Mouse (Mus musculus) liver, embryonic 13.5 days (tissue): ENCODE data around the gene Urb1. TPM values are rescaled to one million over a fixed set of nuclear protein-coding genes. Genes with fewer than 3 reads are reported as not detected.

Source experiments
- ATAC-seq: fragments of 200-750 bp; cut with Nextera tagmentation; 2 replicates; pipeline ENCODE4 v1.8.0; 2017; ENCODE audit warnings: low read depth, mild to moderate bottlenecking, moderate number of reproducible peaks, moderate library complexity
- DNase-seq: peaks from one replicate; pipeline ENCODE4 v3.0.0; 2022
- H3K27ac ChIP-seq: fragments of 300-500 bp; sonication (generic); 2 replicates; pipeline ENCODE4 v1.5.1; 2015; ENCODE audit warnings: moderate library complexity, mild to moderate bottlenecking, inconsistent platforms
- H3K27me3 ChIP-seq: fragments of 300-500 bp; sonication (generic); 2 replicates; pipeline ENCODE4 v1.6.1; 2015; ENCODE audit warnings: mild to moderate bottlenecking, inconsistent platforms
- H3K36me3 ChIP-seq: fragments of 300-500 bp; sonication (generic); 2 replicates; pipeline ENCODE4 v1.6.1; 2015; ENCODE audit warnings: mild to moderate bottlenecking, inconsistent platforms
- H3K4me1 ChIP-seq: fragments of 300-500 bp; sonication (generic); replicated peaks from 2 replicates; pipeline ENCODE4 v1.6.1; 2015; ENCODE audit warnings: inconsistent platforms
- H3K4me2 ChIP-seq: fragments of 300-500 bp; sonication (generic); 2 replicates; pipeline ENCODE4 v1.6.1; 2015; ENCODE audit warnings: inconsistent platforms, mild to moderate bottlenecking, moderate library complexity
- H3K4me3 ChIP-seq: fragments of 300-500 bp; sonication (generic); replicated peaks from 2 replicates; pipeline ENCODE4 v1.5.1; 2015; ENCODE audit warnings: mild to moderate bottlenecking, inconsistent platforms
- H3K9ac ChIP-seq: fragments of 300-500 bp; sonication (generic); 2 replicates; pipeline ENCODE4 v1.6.1; 2015; ENCODE audit warnings: mild to moderate bottlenecking, inconsistent platforms
- H3K9me3 ChIP-seq: fragments of 300-500 bp; sonication (generic); replicated peaks from 2 replicates; pipeline ENCODE4 v1.6.1; 2016; ENCODE audit warnings: inconsistent platforms
- WGBS: fragments of 180-500 bp; shearing (Covaris S2); methylation state at CpG from one replicate; pipeline ENCODE4 v1.1.7; 2015; ENCODE audit not compliant: insufficient replicate concordance; 5-methylcytosine and 5-hydroxymethylcytosine counted together
- polyA plus RNA-seq: library from polyadenylated mRNA; unstranded; fragments of >200 nt; fragmentation: Nextera tagmentation; extraction: Ambion mirVana; gene quantifications from 2 replicates; pipeline ENCODE4 v1.2.1, GENCODE M21; 2015

The Urb1 gene
- polyA plus RNA-seq, 1 experiment from 2014 or later = 4.7 TPM

GRCm38 (mm10) chr16:90726600-90727227 is 83.5 kb downstream of the Urb1 start:
- peaks cover 44% of the 10 kb centered on the region for H3K4me1 ChIP-seq
- H3K27me3 ChIP-seq = no peaks in the 10 kb centered on the region
- H3K27ac ChIP-seq = peak overlapping the region; percentile 88
- H3K36me3 ChIP-seq = peaks cover 34% of the 10 kb centered on the region
- WGBS = 1% methylated on average over 38 of the region's 38 CpGs
- DNase-seq = no peak
- ATAC-seq = peak; percentile 54
- no peaks in the 10 kb centered on the region; the same call in 1 of the 2 replicates for H3K9me3 ChIP-seq
- peak overlapping the region; percentile 93 for H3K9ac ChIP-seq
- H3K4me2 ChIP-seq = peak overlapping the region; percentile 95
- peak overlapping the region; percentile 97 for H3K4me3 ChIP-seq

DNA sequence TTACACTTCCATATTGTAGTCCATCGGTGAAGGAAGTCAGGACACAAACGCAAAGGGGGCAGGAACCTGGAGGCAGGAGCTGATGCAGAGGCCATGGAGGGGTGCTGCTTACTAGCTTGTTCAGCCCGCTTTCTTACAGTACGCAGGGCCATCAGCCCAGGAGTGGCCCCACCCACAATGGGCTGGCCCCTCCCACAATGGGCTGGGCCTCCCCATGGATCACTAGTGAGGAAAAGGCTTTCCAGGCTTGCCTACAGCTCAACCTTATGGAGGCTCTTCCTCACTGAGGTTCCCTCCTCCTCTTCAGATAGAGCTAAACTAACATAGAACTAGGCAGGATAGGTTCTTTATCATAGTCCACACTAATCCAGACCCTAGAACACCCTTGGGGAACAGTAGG is 86.2 kb downstream of the Urb1 start:
- Histone ChIP-seq H3K27me3 (no peaks in the 10 kb centered on the region), H3K4me2 (no peak overlapping the region), H3K4me3 (no peak overlapping the region), H3K9ac (no peak overlapping the region), H3K4me1 (peaks cover 44% of the 10 kb centered on the region), H3K27ac (no peak overlapping the region), H3K36me3 (peaks cover 57% of the 10 kb centered on the region), H3K9me3 (no peaks in the 10 kb centered on the region)
- DNase-seq (peak; percentile 35), ATAC-seq (no peak)
- 88% methylated on average over 4 of the region's 4 CpGs for WGBS

GRCm38 (mm10) chr16:90710313-90710712 is 99.9 kb downstream of the Urb1 start:
- H3K27me3 ChIP-seq = peaks cover 32% of the 10 kb centered on the region
- ATAC-seq (no peak), DNase-seq (no peak)
- no peaks in the 10 kb centered on the region for H3K36me3 ChIP-seq
- no peak overlapping the region for H3K9ac ChIP-seq
- no peaks in the 10 kb centered on the region for H3K9me3 ChIP-seq
- no peak overlapping the region for H3K27ac ChIP-seq
- H3K4me3 ChIP-seq = no peak overlapping the region
- no peak overlapping the region for H3K4me2 ChIP-seq
- H3K4me1 ChIP-seq = 0 out of 2 replicates have a peak, but pooled peaks cover 2% of the 10 kb centered on the region
- 64% methylated on average over 12 of the region's 12 CpGs for WGBS

DNA sequence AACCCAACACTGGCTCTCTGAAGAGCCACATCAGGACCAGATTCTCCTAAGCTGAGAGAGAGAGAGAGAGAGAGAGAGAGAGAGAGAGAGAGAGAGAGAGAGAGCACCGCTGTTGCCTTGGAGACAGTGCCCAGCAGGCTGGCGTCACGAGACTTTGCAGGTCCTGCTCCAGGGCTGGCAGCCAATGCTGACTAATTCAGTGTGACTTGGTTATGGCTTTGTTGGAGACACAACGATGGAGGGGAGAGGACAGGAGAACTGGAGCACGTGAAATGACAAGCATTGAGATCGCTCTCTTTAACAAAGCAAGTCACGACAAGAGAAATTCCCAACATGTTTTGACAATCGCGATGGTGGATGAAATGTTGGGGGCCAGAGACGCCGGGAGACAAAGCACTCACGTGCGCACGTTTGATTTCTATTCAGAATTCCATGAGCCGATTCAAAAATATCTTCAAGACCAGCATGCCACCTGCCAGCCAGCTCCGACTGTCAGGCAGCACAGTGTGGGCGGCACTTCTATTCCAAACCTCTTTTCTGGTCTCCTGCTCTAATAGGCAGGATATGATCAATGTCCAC is 100.4 kb downstream of the Urb1 start:
- no peaks in the 10 kb centered on the region for H3K36me3 ChIP-seq
- DNase-seq (no peak), ATAC-seq (no peak)
- no peak overlapping the region for H3K4me3 ChIP-seq
- no peak overlapping the region for H3K27ac ChIP-seq
- no peak overlapping the region for H3K4me2 ChIP-seq
- no peaks in the 10 kb centered on the region for H3K9me3 ChIP-seq
- no peak overlapping the region for H3K9ac ChIP-seq
- H3K27me3 ChIP-seq = peaks cover 32% of the 10 kb centered on the region
- 57% methylated on average over 17 of the region's 17 CpGs for WGBS
- H3K4me1 ChIP-seq = 0 out of 2 replicates have a peak, but pooled peaks cover 2% of the 10 kb centered on the region

DNA sequence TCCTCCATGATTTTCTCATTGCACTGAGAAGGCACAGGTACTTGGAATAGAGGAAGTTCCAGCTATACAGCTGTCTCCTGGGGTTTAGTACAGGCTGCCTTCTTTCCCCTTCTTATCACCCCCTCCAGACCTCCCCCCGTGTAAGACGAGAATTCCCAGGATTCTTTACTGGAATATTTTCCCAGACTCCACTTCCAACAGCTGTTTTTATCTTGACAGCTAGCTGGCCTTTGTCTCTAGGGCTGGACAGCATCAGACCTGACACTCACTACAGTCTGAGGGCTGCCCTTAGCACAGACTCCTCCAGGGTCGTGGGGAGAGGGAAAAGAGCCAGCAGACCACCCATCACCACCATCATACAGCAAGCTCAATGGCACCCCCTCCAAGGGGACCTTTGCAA is 103.9 kb downstream of the Urb1 start:
- Histone ChIP-seq H3K9me3 (0 out of 2 replicates have a peak, but pooled peaks cover 2% of the 10 kb centered on the region), H3K4me3 (no peak overlapping the region), H3K36me3 (no peaks in the 10 kb centered on the region), H3K9ac (no peak overlapping the region), H3K4me1 (peaks cover 6% of the 10 kb centered on the region; the same call in 1 of the 2 replicates), H3K4me2 (no peak overlapping the region), H3K27ac (no peak overlapping the region), H3K27me3 (0 out of 2 replicates have a peak, but pooled peaks cover 11% of the 10 kb centered on the region)
- DNase-seq (no peak), ATAC-seq (no peak)
- WGBS = 12% methylated on average over 3 of the region's 3 CpGs

- no peak overlapping the region for H3K27ac ChIP-seq
- WGBS = 57% methylated on average over 13 of the region's 13 CpGs
- no peak for DNase-seq
- H3K9me3 ChIP-seq = 0 out of 2 replicates have a peak, but pooled peaks cover 2% of the 10 kb centered on the region
- H3K4me2 ChIP-seq = no peak overlapping the region
- no peak overlapping the region for H3K4me3 ChIP-seq
- no peak overlapping the region for H3K9ac ChIP-seq
- ATAC-seq = no peak
- H3K4me1 ChIP-seq = peaks cover 3% of the 10 kb centered on the region; the same call in 1 of the 2 replicates
- 0 out of 2 replicates have a peak, but pooled peaks cover 3% of the 10 kb centered on the region for H3K27me3 ChIP-seq
- H3K36me3 ChIP-seq = no peaks in the 10 kb centered on the region
Observed at GRCm38 (mm10) chr16:90704161-90704825, 105.9 kb downstream of the Urb1 start.

DNA sequence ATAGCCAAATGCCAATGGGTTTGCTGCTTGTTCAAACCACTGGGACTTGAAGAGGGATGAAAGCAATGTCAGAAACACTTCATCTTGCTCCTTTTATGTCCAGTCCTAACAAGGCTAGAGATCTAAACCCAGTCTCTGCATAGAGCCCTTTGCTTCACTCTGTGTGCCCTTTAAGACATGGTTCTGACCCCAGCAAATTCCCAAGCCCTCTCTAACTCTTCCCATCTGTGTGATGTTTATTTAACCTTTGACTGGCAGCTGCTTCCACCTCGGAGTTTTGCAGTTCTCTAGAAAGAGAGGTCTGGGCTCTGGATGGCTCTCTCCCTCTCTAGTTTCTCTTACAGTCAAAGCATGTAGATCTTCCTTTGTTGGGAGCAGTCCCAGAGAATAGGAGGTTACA is 106.6 kb downstream of the Urb1 start:
- H3K36me3 ChIP-seq = no peaks in the 10 kb centered on the region
- no peak overlapping the region for H3K4me3 ChIP-seq
- WGBS = 5% methylated on average over 1 of the region's 1 CpGs
- 0 out of 2 replicates have a peak, but pooled peaks cover 2% of the 10 kb centered on the region for H3K9me3 ChIP-seq
- DNase-seq = no peak
- H3K9ac ChIP-seq = no peak overlapping the region
- H3K27me3 ChIP-seq = no peaks in the 10 kb centered on the region
- no peak overlapping the region for H3K4me2 ChIP-seq
- no peak overlapping the region for H3K27ac ChIP-seq
- H3K4me1 ChIP-seq = peaks cover 3% of the 10 kb centered on the region; the same call in 1 of the 2 replicates
- ATAC-seq = no peak

DNA sequence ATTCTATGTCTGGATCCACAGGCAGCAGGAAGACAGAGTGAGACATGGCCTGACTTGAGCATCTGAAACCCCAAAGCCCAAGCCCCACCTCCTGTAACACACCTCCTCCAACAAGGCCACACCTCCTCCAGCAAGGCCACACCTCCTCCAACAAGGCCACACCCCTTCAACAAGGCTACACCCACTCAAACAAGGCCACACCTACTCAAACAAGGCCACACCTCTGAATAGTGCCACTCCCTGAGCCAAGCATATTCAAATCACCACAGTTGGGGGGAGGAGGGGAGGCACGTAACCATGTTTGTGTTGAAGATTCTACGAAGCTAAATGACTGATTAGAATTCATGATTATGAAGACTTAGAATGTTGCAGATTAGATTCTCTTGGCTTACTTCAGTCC is 108.7 kb downstream of the Urb1 start:
- Histone ChIP-seq H3K9me3 (0 out of 2 replicates have a peak, but pooled peaks cover 2% of the 10 kb centered on the region), H3K27me3 (no peaks in the 10 kb centered on the region), H3K4me2 (no peak overlapping the region), H3K36me3 (no peaks in the 10 kb centered on the region), H3K4me1 (peaks cover 3% of the 10 kb centered on the region; the same call in 1 of the 2 replicates), H3K4me3 (no peak overlapping the region), H3K9ac (no peak overlapping the region), H3K27ac (no peak overlapping the region)
- 82% methylated on average over 2 of the region's 2 CpGs for WGBS
- DNase-seq (no peak), ATAC-seq (no peak)

Other genes with a start within 250 kb of the Urb1 start
- 50.6 and 59.7 TPM in 2 replicates for gene Mis18a, start 83.0 kb downstream of the Urb1 start, polyA plus RNA-seq
- gene Mrap, start 72.2 kb downstream of the Urb1 start, polyA plus RNA-seq = 48.8 and 52.6 TPM in 2 replicates
- 0.25 and 0.31 TPM in 2 replicates for gene Eva1c, start 16.3 kb upstream of the Urb1 start, polyA plus RNA-seq
- 33.2 and 39.9 TPM in 2 replicates for gene Cfap298, start 124.7 kb upstream of the Urb1 start, polyA plus RNA-seq
- 13.0 and 17.5 TPM in 2 replicates for gene Synj1, start 200.9 kb upstream of the Urb1 start, polyA plus RNA-seq
- 15.8 and 19.0 TPM in 2 replicates for gene Paxbp1, start 234.1 kb upstream of the Urb1 start, polyA plus RNA-seq